Mouse (Mus musculus) liver, embryonic 11.5 days (tissue): Measurements from ENCODE around the gene Tmem236. TPM values are rescaled to one million over a fixed set of nuclear protein-coding genes. Genes with fewer than 3 reads are reported as not detected.
"Not testable (repeated sequence)": the region's sequence is repeated elsewhere in the genome, so short reads cannot be mapped to it uniquely, and the experiment has no call there.

ENCODE experiments used
- ATAC-seq: fragments of 200-750 bp; cut with Nextera tagmentation; replicated peaks from 2 replicates; pipeline ENCODE4 v1.8.0; 2017; ENCODE audit warnings: moderate number of reproducible peaks, mild to moderate bottlenecking, moderate TSS enrichment, moderate library complexity; ENCODE audit not compliant: low FRiP score
- DNase-seq: peaks from one replicate; pipeline ENCODE4 v3.0.0-alpha.2; 2017; ENCODE audit warnings: low spot score
- H3K27ac ChIP-seq: fragments of 300-500 bp; sonication (generic); 2 replicates; pipeline ENCODE4 v1.5.1; 2014; ENCODE audit warnings: mild to moderate bottlenecking, low read depth, low read length, control low read depth
- H3K27me3 ChIP-seq: fragments of 300-500 bp; sonication (generic); replicated peaks from 2 replicates; pipeline ENCODE4 v1.6.1; 2014; ENCODE audit warnings: low read length, mixed read lengths; ENCODE audit not compliant: control insufficient read depth, insufficient read depth
- H3K36me3 ChIP-seq: fragments of 300-500 bp; sonication (generic); 2 replicates; pipeline ENCODE4 v1.6.1; 2014; ENCODE audit warnings: mild to moderate bottlenecking, low read length, moderate library complexity, mixed read lengths; ENCODE audit not compliant: control insufficient read depth, insufficient read depth
- H3K4me1 ChIP-seq: fragments of 300-500 bp; sonication (generic); replicated peaks from 2 replicates; pipeline ENCODE4 v1.6.1; 2014; ENCODE audit warnings: low read length, mixed read lengths; ENCODE audit not compliant: control insufficient read depth, insufficient read depth
- H3K4me2 ChIP-seq: fragments of 300-500 bp; sonication (generic); 2 replicates; pipeline ENCODE4 v1.6.1; 2014; ENCODE audit warnings: mild to moderate bottlenecking, control low read depth, moderate library complexity
- H3K4me3 ChIP-seq: fragments of 300-500 bp; sonication (generic); 2 replicates; pipeline ENCODE4 v1.5.1; 2014; ENCODE audit warnings: low read depth, low read length, control low read depth
- H3K9ac ChIP-seq: fragments of 300-500 bp; sonication (generic); 2 replicates; pipeline ENCODE4 v1.6.1; 2014; ENCODE audit warnings: low read depth, low read length, control low read depth
- H3K9me3 ChIP-seq: fragments of 300-500 bp; sonication (generic); 2 replicates; pipeline ENCODE4 v1.6.1; 2016; ENCODE audit warnings: low read length, inconsistent platforms, mixed read lengths; ENCODE audit not compliant: control insufficient read depth
- WGBS: fragments of 180-500 bp; shearing (Covaris S2); extraction: QIAGEN DNeasy Blood & Tissue Kit; methylation state at CpG from one replicate; pipeline ENCODE4 v1.1.7; 2014; 5-methylcytosine and 5-hydroxymethylcytosine counted together
- polyA plus RNA-seq: library from polyadenylated mRNA; unstranded; fragments of >200 nt; fragmentation: Nextera tagmentation; extraction: Ambion mirVana; gene quantifications from 2 replicates; pipeline ENCODE4 v1.2.1, GENCODE M21; 2014

Gene Tmem236
- polyA plus RNA-seq, 1 experiment from 2014 or later, result not detected

GRCm38 (mm10) chr2:14167721-14168120 is 6.6 kb upstream of the Tmem236 start:
- no peaks in the 10 kb centered on the region for H3K36me3 ChIP-seq

DNA sequence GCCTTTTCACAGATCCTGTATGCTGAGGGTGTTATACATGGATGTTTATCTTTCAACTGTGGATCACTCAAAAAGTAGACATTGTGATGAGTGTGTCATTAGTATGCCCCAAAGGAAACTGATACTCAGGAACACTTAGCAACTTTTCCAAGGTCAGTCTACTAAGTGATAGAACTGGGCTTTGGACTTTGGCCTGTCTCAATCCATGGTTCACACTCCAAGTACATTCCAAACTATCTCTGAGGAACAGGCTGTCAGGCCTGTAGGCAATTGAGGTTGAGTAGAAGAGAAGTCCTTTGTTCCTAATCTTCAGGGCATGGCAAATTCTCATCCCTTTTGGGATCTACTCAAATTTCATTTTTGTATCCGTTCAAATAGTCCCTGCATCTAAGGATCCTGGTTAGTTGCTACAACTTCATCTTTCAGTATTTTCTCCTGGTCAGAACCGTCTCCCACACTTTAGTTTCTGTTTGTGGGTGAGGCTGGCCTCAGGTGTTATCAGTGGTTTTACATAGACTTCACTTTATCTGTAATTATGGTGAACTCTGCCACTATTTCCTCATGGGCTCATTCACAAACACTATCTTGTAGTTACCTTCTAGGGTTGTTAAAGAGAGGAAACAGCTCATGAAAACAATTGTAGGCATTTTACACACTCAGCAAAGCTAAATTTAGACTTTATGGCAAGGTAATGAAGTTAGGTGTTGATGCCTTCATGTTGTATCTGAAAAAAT is 2.3 kb downstream of the Tmem236 start:
- Histone ChIP-seq H3K4me1 (no peaks in the 10 kb centered on the region), H3K4me2 (no peak overlapping the region), H3K9ac (no peak overlapping the region), H3K27me3 (no peaks in the 10 kb centered on the region), H3K9me3 (no peaks in the 10 kb centered on the region), H3K36me3 (no peaks in the 10 kb centered on the region), H3K4me3 (no peak overlapping the region), H3K27ac (no peak overlapping the region)
- ATAC-seq (no peak; the same call in 1 of the 2 replicates), DNase-seq (no peak)
- 58% methylated on average over 2 of the region's 2 CpGs for WGBS

More at GRCm38 (mm10) chr2:14167721-14168120, 6.6 kb upstream of the Tmem236 start:
- H3K27ac ChIP-seq, result no peak overlapping the region
- no peak overlapping the region for H3K4me3 ChIP-seq
- H3K4me1 ChIP-seq, result no peaks in the 10 kb centered on the region; the same call in 1 of the 2 replicates
- ATAC-seq (no peak), DNase-seq (no peak)
- H3K27me3 ChIP-seq, result no peaks in the 10 kb centered on the region
- no peak overlapping the region for H3K9ac ChIP-seq
- no peak overlapping the region for H3K4me2 ChIP-seq
- H3K9me3 ChIP-seq, result no peaks in the 10 kb centered on the region

DNA sequence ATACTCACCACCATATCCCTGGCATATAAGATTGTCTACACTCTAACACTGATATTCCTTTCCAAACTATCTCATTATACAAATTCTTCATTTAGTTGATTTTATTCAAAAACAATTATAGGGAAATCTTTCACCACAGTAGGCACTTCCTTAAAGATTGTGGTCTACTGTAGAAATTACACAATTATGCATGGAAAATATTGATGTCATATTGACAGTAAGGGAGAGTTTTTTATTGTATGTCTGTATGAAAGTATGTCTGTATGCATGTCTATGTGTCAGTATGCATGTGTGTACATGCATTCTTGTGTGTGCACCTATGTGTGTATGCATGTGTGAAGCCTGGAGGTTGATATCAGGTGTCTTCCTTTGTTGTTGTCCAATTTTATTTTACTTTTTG is 10.1 kb downstream of the Tmem236 start:
- no peaks in the 10 kb centered on the region for H3K36me3 ChIP-seq
- H3K27me3 ChIP-seq, result no peaks in the 10 kb centered on the region
- no peaks in the 10 kb centered on the region for H3K9me3 ChIP-seq
- no peaks in the 10 kb centered on the region for H3K4me1 ChIP-seq
- no peak overlapping the region for H3K4me2 ChIP-seq
- ATAC-seq (no peak), DNase-seq (no peak)
- H3K27ac ChIP-seq, result no peak overlapping the region
- no peak overlapping the region for H3K9ac ChIP-seq
- no peak overlapping the region for H3K4me3 ChIP-seq

- H3K9ac ChIP-seq, result no peak overlapping the region
- H3K4me2 ChIP-seq, result peak overlapping the region; percentile 24
- no peaks in the 10 kb centered on the region for H3K36me3 ChIP-seq
- 41% methylated on average over 4 of the region's 4 CpGs for WGBS
- H3K4me1 ChIP-seq, result peaks cover 15% of the 10 kb centered on the region; the same call in 1 of the 2 replicates
- H3K4me3 ChIP-seq, result no peak overlapping the region
- H3K27me3 ChIP-seq, result no peaks in the 10 kb centered on the region
- ATAC-seq, result peak; percentile 56
- no peaks in the 10 kb centered on the region for H3K9me3 ChIP-seq
- no peak overlapping the region for H3K27ac ChIP-seq
- DNase-seq, result no peak
Measured at GRCm38 (mm10) chr2:14190684-14191083, 16.4 kb downstream of the Tmem236 start.

DNA sequence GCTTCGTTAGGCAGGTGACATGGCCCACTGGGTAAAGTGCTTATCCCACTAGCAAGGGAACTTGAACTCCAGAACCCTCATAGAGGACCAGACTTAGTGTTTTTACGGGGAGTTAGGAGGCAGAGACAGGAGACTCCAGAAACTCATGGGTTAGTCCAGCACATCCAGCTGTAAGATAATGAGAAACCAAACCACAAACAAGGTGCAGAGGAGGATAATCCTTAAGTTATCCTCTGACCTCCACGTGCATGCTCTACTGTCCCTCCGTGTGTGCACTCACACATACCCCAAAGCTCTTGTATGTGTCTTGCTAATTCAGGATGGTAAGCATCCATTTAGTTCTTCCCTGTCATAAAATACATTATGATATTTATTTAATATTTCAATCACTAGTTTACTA is 17.3 kb downstream of the Tmem236 start:
- H3K27ac ChIP-seq, result no peak overlapping the region
- ATAC-seq, result peak; percentile 73
- no peak overlapping the region for H3K4me2 ChIP-seq

DNA sequence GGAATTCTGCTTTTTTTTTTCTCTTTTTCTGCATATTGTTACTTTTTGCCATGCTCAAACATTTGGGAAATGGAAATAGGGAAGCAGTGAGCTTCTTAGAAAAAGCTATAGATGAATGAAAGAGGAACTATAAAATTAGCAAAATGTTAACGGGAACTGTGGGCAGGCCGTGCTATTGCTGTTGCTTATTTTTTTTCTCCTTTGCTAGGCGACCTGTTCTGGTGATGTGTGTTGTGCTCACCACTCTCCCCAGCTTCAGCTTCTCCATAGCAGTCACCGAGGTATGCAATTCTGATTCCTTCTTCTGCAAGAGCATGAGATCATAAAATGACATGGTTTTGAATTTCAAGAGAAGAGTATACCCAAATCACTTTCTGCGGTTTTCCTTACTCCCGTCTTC is 17.7 kb downstream of the Tmem236 start:
- H3K9ac ChIP-seq, result no peak overlapping the region
- no peaks in the 10 kb centered on the region for H3K9me3 ChIP-seq
- no peak overlapping the region for H3K27ac ChIP-seq
- no peak for DNase-seq
- H3K36me3 ChIP-seq, result no peaks in the 10 kb centered on the region
- H3K27me3 ChIP-seq, result no peaks in the 10 kb centered on the region
- H3K4me2 ChIP-seq, result no peak overlapping the region
- H3K4me1 ChIP-seq, result peaks cover 15% of the 10 kb centered on the region; the same call in 1 of the 2 replicates
- no peak for ATAC-seq
- H3K4me3 ChIP-seq, result no peak overlapping the region
- 54% methylated on average over 6 of the region's 6 CpGs for WGBS

More for the DNA sequence above, 17.3 kb downstream of the Tmem236 start:
- Histone ChIP-seq H3K9me3 (no peaks in the 10 kb centered on the region), H3K27me3 (no peaks in the 10 kb centered on the region), H3K4me3 (no peak overlapping the region), H3K4me1 (peaks cover 15% of the 10 kb centered on the region; the same call in 1 of the 2 replicates), H3K9ac (no peak overlapping the region), H3K36me3 (no peaks in the 10 kb centered on the region)
- 51% methylated on average over 4 of the region's 4 CpGs for WGBS
- DNase-seq, result no peak

DNA sequence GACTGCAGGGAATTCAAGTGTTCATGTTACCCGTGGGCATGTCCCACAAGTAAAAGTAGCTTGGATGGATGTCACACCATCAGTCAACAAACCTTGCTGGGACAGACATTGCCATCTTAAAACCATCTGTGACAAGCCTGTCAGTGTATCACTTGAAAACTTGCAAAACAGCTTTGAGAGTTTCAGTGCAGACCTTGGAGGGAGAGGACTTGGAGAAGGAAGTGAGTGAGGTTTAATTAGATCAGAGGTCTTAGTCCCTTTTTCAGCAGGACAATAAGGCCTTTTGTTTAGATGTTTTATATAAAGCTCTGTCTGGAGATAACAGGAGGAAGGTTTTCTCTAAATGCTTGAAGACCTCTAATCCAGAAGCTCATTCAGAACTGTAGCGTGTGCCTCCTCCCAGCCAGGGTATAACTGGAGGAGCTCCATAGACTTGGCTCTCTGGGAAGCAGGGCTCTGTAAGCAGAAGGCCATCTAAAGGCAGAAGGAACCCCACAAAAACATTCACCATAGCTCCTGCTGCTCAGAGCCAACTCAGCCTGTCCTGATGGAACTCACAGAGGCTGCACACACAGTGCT is 24.1 kb downstream of the Tmem236 start:
- not testable (repeated sequence) for H3K4me2 ChIP-seq, H3K9ac ChIP-seq, H3K4me1 ChIP-seq, H3K9me3 ChIP-seq, H3K27me3 ChIP-seq, H3K36me3 ChIP-seq, H3K4me3 ChIP-seq, DNase-seq, H3K27ac ChIP-seq, ATAC-seq
- no CpG with 5 or more reads among the region's 2 CpGs for WGBS

DNA sequence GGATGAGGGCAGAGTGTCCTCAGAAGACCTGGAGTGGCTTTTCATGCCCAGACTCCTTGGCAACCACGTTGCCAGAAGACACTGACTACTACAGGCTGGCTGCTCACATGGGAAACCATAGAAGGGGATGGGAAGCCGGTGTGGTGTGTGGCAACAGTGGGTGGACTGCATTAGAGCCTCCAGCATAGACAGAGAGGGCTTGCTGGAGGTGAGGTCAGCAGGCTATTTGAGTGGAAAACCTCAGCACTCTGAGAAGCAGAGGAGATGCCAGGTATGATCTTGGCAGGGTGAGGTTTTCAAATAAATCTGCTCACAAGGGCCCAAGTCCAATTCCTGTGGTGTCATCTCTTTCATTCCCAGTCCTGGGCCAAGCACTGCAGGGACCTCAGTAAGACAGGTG is 25.3 kb downstream of the Tmem236 start:
- H3K9me3 ChIP-seq, result no peaks in the 10 kb centered on the region
- no peak overlapping the region for H3K4me3 ChIP-seq
- no peak overlapping the region for H3K9ac ChIP-seq
- H3K4me2 ChIP-seq, result no peak overlapping the region
- ATAC-seq (no peak), DNase-seq (no peak)
- no peak overlapping the region for H3K27ac ChIP-seq
- no peaks in the 10 kb centered on the region for H3K4me1 ChIP-seq
- H3K36me3 ChIP-seq, result no peaks in the 10 kb centered on the region
- no peaks in the 10 kb centered on the region for H3K27me3 ChIP-seq
- 29% methylated on average over 2 of the region's 2 CpGs for WGBS

- not testable (repeated sequence) for H3K9me3 ChIP-seq, H3K36me3 ChIP-seq, H3K4me3 ChIP-seq, DNase-seq, H3K27ac ChIP-seq, ATAC-seq, H3K27me3 ChIP-seq, H3K4me2 ChIP-seq, H3K9ac ChIP-seq, H3K4me1 ChIP-seq
- WGBS, result no CpG with 5 or more reads among the region's 2 CpGs
Measured at GRCm38 (mm10) chr2:14200879-14201445, 26.6 kb downstream of the Tmem236 start.
